Mouse (Mus musculus): ENCODE measurements around the gene Zhx3.

Zhx3 gene

GRCm38 (mm10) chr2:160872890-160873382 is at the start of gene Zhx3:
TSS of gene Zhx3 (minus strand) at chr2:160872998.
- DNase-seq, result peak; percentile 97

GRCm38 (mm10) chr2:160921285-160921684 is 48.5 kb upstream of the Zhx3 start:
- no peak for DNase-seq

DNA sequence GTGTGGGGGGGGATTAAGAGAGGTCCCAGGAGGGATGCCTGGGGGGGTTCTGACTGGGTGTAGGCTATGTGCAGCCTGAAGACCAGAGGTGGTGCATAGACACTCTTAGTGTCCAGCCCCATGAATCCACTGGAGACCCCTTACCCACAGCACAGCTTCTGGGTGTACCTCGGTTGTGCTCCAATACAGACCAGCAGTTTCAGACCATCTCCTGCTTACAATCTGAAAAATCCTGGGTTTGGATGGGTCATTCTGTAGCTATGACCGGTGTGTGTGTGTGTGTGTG is 46.1 kb upstream of the Zhx3 start:
- no peak for DNase-seq

- no peak for DNase-seq
Measured at GRCm38 (mm10) chr2:160918154-160918929, 45.5 kb upstream of the Zhx3 start.

DNA sequence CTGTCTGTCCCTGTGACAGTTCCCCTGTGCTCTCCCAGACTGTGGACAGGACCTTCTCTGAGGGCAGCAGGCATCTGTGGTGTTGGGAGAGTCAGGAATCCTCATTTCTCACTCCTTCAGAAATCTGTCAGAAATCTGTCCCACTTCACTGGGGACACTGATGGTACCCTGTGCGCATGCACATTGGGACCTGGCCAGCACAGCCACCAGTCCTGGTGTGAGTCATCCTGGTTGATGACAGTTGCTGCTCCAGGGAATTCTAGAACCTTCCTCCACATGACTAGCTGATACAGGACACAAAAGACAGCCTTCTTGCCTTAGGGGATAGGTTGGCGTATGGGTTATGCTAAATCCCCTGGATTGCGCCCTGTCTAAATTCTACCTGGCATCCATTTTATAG is 44.5 kb upstream of the Zhx3 start:
- no peak for DNase-seq

GRCm38 (mm10) chr2:160916714-160917113 is 43.9 kb upstream of the Zhx3 start:
- DNase-seq, result no peak

GRCm38 (mm10) chr2:160915821-160916610 is 43.2 kb upstream of the Zhx3 start:
- no peak for DNase-seq

GRCm38 (mm10) chr2:160914656-160915055 is 41.9 kb upstream of the Zhx3 start:
- no peak for DNase-seq

- DNase-seq, result no peak
Measured at GRCm38 (mm10) chr2:160912231-160912671, 39.5 kb upstream of the Zhx3 start, which contains the start of gene Emilin3. TSS of gene Emilin3 (minus strand) at chr2:160912328.

- DNase-seq, result peak; percentile 20
Measured at GRCm38 (mm10) chr2:160911558-160912201, 38.9 kb upstream of the Zhx3 start.

DNA sequence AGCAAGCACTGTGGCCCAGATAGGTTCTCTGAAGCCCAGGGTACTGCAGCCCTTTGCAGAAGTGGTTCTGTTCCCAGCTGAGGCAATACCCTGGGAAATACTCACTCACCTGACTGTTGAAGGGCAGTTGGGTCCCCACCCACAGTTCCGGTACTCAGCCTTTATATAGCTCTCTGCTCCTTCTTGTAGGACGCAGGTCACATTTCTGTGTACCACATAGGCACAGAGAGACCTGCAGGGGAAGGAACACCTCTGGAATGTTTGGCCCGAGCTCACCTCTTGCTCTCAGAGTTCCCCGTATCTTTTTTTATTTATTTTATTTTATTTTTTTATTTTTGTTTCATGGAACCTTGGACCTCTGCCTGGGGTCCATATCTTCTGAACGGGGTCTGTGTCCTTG is 37.8 kb upstream of the Zhx3 start:
- no peak for DNase-seq

GRCm38 (mm10) chr2:160908607-160909006 is 35.8 kb upstream of the Zhx3 start:
- no peak for DNase-seq

DNA sequence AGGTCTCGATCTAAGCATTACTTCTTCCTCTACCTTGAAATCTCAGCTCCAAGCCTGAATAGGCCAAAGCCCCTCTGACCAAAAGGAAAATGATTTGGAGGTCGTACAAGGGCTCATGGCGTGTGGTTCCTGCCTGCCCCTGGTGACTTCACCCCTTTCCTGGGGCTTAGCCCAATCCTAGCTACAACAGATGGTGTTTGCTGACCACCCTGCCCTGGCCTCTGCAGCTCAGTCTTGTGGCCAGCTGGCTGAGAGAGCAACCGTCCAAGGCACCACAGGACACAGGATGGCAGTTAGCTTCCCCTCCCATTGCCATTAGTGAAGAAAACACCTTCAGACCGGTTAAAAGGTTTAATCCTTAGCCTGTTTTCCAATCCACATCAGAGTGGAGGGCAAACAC is 33.3 kb upstream of the Zhx3 start:
- no peak for DNase-seq

DNA sequence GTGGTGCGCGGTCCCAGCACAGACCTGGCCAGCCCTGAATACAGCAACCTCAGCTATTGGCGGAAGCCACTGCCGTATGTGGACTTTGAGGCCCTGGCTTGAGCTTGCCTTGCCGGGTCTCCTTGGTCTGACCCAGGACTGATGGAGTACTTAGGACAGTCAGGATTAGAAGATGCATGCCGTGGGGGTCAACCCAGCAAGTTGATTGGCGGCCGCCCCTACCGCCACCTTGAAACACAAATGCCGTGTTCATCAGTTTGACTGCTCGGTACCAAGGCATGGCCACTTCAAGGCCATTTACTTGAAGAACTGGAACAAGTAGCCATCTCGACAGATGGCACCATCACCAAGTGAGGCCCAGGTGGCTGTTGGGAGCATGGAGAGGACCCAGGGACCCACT is 32.5 kb upstream of the Zhx3 start:
- no peak for DNase-seq

DNA sequence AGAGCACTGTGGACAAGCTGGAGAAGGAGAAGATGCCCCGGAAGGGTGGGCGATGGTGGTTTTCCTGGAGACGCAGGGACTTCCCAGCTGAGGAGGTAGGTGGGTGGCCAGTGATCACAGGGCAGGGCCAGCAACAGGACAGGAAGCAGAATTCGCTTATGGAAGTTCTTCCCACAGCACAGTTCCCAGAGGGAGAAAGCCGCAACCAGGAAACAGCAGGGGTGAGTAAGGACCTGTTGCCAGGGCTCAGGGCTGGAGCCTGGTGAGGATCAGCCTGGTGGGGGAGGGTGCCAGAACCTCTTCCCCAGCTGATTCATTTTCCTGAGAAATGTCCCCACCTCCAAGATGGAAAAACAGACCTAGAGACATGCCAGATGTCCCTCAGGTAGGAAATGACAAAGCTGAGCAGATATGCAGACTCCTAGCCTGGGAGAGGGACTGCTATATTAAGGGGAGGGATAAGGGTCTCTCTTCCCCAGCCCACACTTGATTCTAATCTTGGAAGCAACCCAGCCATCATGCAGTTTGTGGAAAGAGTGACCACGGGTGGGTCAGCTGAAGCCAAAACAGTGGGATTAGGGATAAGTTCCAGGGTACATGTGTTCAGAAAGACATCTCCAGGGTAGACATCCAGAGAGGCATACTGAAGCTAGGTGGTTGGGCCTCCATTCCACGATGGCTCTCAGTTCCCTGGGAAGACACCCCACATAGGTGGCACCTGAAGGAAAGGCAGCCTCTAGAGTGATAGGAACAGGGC is 29.0 kb upstream of the Zhx3 start:
- DNase-seq, result no peak

GRCm38 (mm10) chr2:160891697-160892096 is 18.9 kb upstream of the Zhx3 start:
- DNase-seq, result no peak

DNA sequence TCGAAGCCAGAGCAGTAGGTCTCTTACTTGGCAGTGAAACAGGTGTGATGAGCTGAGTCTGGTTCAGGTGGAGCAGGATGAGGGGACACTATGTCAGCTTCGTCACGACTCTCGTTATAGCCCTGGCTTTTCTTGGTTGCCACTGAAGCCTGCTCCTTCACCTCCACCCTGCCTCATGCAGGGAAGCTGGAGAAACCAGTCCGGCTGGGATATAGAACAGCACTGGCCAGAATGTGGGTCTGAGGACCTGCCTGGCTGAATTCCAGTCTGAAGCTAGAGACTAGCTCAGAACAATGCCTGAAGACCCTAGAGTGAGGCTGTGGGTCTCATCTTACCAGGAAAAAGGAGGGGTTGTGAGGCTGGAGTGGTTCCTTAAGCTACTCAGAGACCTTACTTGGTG is 18.2 kb upstream of the Zhx3 start:
- no peak for DNase-seq

GRCm38 (mm10) chr2:160887859-160888258 is 15.1 kb upstream of the Zhx3 start:
- peak; percentile 46 for DNase-seq

GRCm38 (mm10) chr2:160887284-160887683 is 14.5 kb upstream of the Zhx3 start:
- DNase-seq, result peak; percentile 77

GRCm38 (mm10) chr2:160886221-160886620 is 13.4 kb upstream of the Zhx3 start:
- DNase-seq, result no peak

DNA sequence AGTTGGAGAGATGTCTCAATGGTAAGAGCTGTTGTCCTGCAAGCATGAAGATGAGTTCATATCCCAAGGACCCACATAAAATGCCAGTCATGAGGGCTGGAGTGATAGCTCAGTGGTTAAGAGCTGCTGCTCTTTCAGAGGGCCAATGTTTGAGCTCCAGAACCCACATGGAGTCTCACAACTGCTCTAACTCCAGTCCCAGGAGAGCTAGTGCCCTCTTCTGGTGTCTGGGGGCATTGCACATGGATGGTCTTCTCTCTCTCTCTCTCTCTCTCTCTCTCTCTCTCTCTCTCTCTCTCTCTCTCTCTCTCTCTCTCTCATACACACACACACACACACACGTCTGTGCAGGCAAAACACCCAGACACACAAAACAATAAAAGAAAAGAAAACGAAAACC is 12.0 kb upstream of the Zhx3 start:
- peak; percentile 80 for DNase-seq

DNA sequence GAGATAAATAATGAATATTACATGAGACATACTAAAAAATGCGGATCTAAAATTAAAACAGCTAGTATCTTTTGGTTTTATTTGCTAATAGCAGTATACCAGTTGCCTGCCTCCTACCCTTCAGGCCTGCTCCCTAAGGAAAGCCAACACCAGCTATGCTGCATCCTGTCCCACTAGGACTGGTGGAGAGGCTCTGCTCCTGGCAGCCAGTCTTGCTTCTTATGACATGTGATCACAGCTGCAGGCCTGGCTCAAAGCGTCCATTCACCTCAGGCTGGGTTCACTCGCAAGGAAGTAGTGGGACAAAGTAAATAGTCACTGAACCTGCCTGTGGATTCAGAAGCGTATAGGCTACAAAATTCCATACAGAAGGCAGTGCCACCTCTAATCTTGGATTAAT is 11.1 kb upstream of the Zhx3 start:
- no peak for DNase-seq

DNA sequence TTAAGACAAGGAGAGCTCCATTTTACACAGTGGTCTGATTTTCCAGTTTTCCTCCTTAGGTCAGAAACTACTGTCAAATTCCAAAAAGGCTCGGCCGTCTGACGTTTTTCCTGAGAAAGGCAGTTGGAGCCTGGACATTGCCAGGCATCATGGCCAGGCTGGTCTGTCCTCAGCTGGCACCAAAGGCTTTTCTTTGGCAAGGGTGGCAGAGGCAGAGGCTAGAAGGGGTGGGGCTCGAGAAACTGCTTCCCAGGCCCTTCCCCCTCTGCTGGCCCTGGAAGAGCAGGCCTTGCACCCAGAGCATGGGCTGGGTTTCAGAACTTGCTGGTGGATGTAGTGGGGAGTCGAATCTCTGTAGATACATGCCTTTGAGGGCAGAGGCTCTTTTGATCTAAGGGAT is 9.6 kb upstream of the Zhx3 start:
- DNase-seq, result no peak

All from thymus, postnatal 4 days (tissue).